Mouse (Mus musculus) adrenal gland, adult 2 months (tissue): ENCODE measurements at regions not wholly inside any gene's neighbourhood (a gene's known extent, or its start where the extent isn't known, plus 50 kb on each side); places are given as distances from the start of the nearest gene placed in this dataset.
A peak's percentile ranks its signal among the peaks of the same experiment; 100 is the strongest.

ENCODE experiments used
- DNase-seq: peaks from one replicate; pipeline ENCODE4 v3.0.0; 2021

GRCm38 (mm10) chr4:153018138-153018921 lies 464.3 kb downstream of the Ajap1 start:
- no peak for DNase-seq

DNA sequence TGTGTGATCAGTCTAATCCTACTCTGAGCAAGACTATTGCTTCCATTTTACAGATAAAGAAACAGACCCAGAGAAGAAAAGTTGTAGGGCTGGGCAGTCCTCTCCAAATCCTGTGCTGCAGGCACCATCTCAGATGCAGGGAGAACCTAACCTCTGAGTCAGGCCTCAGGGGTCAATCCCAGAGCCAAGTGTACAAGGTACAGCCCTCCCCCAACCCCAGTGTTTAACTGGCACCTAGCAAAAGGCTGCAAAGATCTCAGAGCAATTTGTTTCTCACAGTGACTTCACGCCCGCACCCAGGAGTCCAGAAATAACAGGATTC lies 464.8 kb downstream of the Ajap1 start:
- DNase-seq, result no peak

DNA sequence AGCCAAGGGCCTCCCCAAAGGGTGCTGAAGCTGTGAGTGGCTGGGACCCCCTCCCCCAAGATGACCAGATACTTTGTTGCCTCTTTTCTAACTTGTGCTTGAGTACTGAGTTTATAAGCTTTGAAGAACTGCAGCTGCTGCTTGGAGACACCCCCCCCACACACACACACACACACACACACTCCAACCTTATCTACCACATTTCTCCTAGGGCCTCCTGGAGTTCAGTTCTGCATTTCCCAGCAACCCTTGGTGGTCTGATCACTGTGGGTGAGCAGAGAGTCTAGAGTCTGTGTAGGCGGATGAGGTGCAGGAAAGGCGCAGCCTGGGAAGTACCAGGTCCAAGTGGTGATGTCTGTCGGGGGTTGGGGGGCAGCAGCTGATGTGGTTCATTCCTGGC lies 479.3 kb downstream of the Ajap1 start:
- DNase-seq, result no peak

GRCm38 (mm10) chr4:153002516-153002915 lies 480.1 kb downstream of the Ajap1 start:
- DNase-seq, result no peak

DNA sequence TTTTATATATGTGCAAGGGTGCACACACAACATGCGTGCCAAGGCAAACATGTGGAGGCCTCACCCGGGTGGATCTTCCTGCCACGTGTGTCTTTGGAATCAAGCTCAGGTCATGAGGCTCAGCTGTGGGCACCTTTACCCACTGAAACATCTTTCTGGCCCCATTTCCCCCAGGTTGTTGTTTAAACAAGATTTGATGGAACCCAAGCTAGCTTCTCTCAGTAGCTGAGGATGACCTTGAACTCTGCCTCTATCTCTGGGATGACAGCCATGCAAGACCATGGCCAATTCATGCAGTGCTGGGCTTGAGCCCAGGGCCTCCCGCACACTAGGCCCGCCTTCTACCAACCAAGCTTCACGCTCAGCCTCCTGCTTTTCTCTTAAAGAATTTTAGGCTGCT lies 480.9 kb downstream of the Ajap1 start:
- no peak for DNase-seq

- no peak for DNase-seq
Observed at GRCm38 (mm10) chr4:152999526-152999925, 483.1 kb downstream of the Ajap1 start.

DNA sequence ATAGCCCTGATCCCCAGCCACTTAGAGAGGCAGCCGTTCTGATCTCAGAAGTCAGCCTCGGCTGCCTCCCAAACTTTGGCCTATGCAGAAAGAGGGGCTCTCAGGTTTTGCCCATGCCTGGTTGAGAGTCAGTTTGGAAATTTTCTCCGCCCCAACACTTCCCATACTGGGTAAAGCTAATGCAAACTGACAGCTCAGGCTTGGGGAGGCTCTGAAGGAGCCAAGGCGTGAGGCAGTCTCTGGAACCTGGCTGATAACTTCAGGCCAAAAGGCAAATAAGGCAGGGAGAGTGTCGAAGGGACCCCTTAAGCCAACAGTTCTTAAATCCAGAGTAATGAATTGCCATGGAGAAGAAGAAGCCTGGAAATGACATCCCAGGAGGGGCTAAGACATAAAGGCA lies 485.4 kb downstream of the Ajap1 start:
- no peak for DNase-seq

DNA sequence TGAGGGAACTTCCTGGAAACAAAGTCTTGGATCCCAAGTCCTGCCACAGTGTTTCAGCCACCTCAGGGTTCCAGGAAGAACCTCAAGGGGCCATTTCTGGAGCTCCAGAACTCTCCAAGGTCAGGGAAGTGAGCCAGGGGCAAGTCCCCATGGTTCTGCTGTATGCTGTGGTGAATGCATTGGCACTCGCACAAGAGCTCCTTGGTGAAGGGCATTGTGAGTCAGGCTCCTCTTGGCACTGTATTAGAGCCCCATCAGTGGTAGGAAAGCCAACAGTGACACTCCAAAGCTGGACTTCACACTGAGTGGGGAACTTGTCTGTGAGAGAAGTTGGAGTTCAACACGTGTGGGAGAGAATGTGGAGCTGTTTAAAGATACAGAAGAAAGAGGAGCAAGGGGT lies 486.0 kb downstream of the Ajap1 start:
- DNase-seq, result peak; percentile 10

- no peak for DNase-seq
Observed at GRCm38 (mm10) chr4:152995052-152995595, 487.5 kb downstream of the Ajap1 start.

GRCm38 (mm10) chr4:152994206-152994605 lies 488.4 kb downstream of the Ajap1 start:
- no peak for DNase-seq

- DNase-seq, result no peak
Observed at GRCm38 (mm10) chr4:152990266-152990665, 492.3 kb downstream of the Ajap1 start.

GRCm38 (mm10) chr4:152987726-152988125 lies 494.9 kb downstream of the Ajap1 start:
- no peak for DNase-seq

GRCm38 (mm10) chr4:152975012-152975675 lies 497.5 kb upstream of the Kcnab2 start:
- no peak for DNase-seq

DNA sequence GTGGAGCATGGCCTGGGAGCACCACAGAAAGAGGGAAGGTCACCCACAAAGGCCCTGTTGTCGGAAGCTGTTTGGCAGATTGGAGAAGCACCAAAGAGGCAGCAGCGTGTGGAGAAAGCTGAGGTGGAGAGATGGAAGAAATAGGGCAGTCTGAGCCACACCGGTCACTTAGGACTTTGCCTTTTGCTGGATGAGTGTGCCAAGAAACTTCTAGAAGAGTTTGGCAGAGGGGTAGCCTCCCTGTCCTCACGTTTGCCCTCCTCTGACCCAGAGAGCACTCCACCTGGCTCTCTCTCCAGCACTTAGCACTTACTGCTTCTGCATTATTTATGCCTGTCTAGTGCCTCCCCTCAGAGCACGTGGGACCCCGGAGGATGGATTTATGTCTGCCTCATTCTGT lies 485.3 kb upstream of the Kcnab2 start:
- no peak for DNase-seq

DNA sequence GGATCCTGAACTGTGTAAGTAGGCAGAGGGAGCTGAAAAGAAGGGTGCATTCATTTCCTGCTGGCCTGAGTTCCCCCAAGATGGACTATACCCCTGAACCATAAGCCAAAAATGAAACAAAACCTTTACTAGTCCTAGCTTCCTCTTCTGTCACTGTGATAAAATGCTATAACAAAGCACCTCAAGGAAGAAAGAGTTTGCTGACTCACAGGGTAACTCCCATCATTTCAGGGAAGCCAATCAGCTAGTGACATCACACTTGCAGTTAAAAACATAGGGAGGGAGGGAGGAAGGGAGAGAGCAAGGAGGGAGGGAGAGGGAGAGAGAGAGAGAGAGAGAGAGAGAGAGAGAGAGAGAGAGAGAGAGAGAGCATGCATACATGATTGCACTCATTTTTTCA lies 484.5 kb upstream of the Kcnab2 start:
- no peak for DNase-seq

DNA sequence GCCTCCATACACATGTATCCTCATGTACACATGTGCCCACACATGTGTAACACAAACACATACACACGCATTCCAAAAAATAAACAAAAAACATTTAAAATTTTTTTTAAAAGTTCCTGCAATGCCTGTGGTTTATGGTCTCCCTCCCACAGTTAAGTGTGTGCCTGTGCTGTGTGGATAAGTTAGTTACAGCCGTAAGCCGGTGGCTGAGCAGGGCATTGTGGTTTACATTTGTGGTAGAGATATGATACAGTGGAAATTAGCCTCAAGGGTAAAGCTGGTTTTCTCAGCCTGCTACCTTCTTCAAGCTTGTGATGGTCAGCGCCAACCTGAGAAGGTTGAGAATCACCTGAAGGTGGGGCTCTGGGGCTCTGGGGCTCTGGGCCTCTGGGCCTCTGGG lies 484.0 kb upstream of the Kcnab2 start:
- DNase-seq, result no peak

- no peak for DNase-seq
Observed at GRCm38 (mm10) chr4:152959627-152960230, 482.1 kb upstream of the Kcnab2 start.

DNA sequence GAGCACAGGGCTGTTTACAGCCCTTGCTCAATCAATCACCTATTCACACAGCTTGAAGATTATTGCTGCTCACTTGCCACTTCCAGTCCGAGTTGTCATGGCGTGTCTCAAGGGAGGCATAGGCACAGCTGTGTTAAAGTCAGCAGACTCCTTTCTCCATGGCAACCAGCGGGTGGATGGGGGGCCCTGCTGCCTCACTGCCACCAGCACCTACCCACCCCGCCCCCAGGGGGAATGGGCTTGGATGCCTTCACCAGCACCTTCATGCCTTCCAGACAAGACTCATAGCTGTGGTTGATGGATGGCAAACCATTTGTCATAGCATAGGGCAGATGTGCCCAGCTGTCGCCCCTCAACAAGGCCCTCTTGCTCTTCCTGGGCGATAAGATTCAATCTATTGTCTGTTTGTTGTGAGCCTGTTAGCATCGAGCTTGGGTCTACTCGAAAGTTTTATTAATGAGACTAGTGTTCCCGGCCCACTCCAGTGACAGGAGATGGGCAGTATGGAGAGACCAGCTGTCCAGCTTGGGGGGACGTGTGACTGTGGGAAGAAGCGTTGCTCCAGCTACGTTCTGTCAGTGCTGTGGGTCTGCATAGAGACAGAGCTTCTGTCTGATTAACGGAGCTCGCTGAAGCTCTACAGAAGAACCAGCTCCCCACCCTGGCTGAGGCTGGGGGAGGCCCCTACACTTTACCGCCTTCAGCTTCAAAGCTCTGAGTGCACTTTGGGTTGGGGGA lies 475.7 kb upstream of the Kcnab2 start:
- no peak for DNase-seq

- DNase-seq, result no peak
Observed at GRCm38 (mm10) chr4:152948956-152949355, 471.3 kb upstream of the Kcnab2 start.

DNA sequence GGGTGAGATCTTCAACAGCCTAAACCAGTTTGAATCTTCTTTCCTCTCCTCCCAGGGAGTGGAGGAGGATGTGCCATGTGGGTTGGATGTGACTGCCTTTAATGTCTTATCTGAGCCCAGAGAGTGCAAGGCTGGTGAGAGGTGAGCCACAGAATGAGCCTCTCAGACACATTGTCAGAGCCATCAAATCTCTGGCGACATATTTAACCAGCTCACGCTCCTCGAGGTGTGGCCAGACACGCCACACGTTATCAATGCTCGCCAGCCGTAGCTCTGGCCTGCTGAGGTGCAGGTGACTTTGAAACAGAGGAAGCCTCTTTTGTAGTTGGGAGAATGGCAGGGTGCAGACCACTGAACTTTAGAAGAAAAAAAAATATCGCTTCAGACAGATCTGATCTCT lies 463.5 kb upstream of the Kcnab2 start:
- DNase-seq, result no peak

- no peak for DNase-seq
Observed at GRCm38 (mm10) chr4:152936614-152937013, 458.9 kb upstream of the Kcnab2 start.

- no peak for DNase-seq
Observed at GRCm38 (mm10) chr4:152935484-152935883, 457.8 kb upstream of the Kcnab2 start.
